Mouse (Mus musculus) liver, postnatal 0 days (tissue): ENCODE results near the gene Tcl1b2. TPM values are rescaled to one million over a fixed set of nuclear protein-coding genes. Genes with fewer than 3 reads are reported as not detected.

ENCODE experiments used
- polyA plus RNA-seq: library from polyadenylated mRNA; unstranded; fragments of >200 nt; fragmentation: Nextera tagmentation; extraction: Ambion mirVana; gene quantifications from 2 replicates; pipeline ENCODE4 v1.2.1, GENCODE M21; 2015

Tcl1b2 gene
- polyA plus RNA-seq, 1 experiment from 2014 or later, result not detected

Other genes starting within 250 kb of the Tcl1b2 start
- 1.3 and 2.3 TPM in 2 replicates for gene Syne3, start 136.2 kb upstream of the Tcl1b2 start, polyA plus RNA-seq
- 349 and 355 TPM in 2 replicates for gene Glrx5, start 113.3 kb upstream of the Tcl1b2 start, polyA plus RNA-seq
- not detected in 2 replicates for gene Tcl1b1, start 13.7 kb downstream of the Tcl1b2 start, polyA plus RNA-seq
- not detected in 2 replicates for gene Tcl1b5, start 30.3 kb downstream of the Tcl1b2 start, polyA plus RNA-seq
- gene Tcl1b3, start 45.0 kb downstream of the Tcl1b2 start, polyA plus RNA-seq, result not detected in 2 replicates
- not detected in 2 replicates for gene Tcl1b4, start 55.9 kb downstream of the Tcl1b2 start, polyA plus RNA-seq
- not detected in 2 replicates for gene Tcl1, start 76.8 kb downstream of the Tcl1b2 start, polyA plus RNA-seq
- gene Tunar, start 187.9 kb downstream of the Tcl1b2 start, polyA plus RNA-seq, result not detected in 2 replicates